Mouse (Mus musculus): ENCODE results near the gene Tmem163.

DNA sequence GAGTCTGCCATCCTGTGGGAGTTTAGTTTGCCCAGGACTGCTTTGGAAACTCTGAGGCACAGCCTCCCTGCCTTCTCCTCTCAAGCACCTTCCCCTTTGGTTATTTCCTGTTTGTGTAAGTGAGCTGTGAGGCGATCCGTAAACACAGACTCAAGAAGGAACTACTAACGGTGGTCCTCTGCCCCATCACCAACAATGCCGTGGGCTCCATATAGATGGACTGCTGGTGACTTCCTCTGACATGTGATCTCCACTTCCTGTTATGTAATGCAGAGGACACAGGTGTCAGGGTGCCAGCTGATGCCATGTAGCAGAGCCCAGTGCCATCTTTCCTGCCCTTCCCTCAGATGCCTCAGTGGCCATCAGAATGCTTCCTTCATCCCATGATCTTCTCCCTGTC, 209.2 kb downstream of the Tmem163 start:
- no peak for TF ChIP-seq CTCF (IDR thresholded peaks at IDR 0.05; ENCODE audit: insufficient read depth, low read length)
- TF ChIP-seq POLR2A (IDR thresholded peaks at IDR 0.05; ENCODE audit: borderline replicate concordance, extremely low read depth, low read depth, low read length), result no peak
